Mouse (Mus musculus) naive thymus-derived CD4-positive, alpha-beta T cell, adult 2 months (primary cell): ENCODE data around the gene Aldh2.
"Not testable (repeated sequence)": the region's sequence is repeated elsewhere in the genome, so short reads cannot be mapped to it uniquely, and the experiment has no call there.

Source experiments
- DNase-seq: peaks from one replicate; pipeline ENCODE4 v3.0.0-alpha.2; 2011; ENCODE audit warnings: low read depth

Gene Aldh2

DNA sequence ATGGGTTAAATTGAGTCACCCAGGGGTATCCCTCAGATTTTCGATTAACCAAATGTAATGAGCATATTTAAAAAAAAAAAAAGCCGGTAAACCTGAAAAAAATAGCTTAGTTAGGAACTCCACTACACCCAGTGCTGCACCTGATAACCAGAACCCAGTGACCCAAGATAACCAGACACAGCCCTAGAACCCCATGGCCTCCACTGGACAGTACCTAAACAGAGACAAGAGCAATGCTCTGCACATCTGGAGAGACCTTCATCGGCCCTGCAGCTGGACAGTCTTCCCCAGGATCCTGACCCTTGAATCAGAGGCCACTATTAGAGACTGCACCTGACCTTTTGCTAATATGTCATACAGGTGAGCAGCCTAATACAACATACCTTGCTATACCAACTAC is 46.5 kb downstream of the Aldh2 start:
- DNase-seq: no peak

- DNase-seq: peak; percentile 66
Measured at GRCm38 (mm10) chr5:121546530-121546895, 47.1 kb downstream of the Aldh2 start.

DNA sequence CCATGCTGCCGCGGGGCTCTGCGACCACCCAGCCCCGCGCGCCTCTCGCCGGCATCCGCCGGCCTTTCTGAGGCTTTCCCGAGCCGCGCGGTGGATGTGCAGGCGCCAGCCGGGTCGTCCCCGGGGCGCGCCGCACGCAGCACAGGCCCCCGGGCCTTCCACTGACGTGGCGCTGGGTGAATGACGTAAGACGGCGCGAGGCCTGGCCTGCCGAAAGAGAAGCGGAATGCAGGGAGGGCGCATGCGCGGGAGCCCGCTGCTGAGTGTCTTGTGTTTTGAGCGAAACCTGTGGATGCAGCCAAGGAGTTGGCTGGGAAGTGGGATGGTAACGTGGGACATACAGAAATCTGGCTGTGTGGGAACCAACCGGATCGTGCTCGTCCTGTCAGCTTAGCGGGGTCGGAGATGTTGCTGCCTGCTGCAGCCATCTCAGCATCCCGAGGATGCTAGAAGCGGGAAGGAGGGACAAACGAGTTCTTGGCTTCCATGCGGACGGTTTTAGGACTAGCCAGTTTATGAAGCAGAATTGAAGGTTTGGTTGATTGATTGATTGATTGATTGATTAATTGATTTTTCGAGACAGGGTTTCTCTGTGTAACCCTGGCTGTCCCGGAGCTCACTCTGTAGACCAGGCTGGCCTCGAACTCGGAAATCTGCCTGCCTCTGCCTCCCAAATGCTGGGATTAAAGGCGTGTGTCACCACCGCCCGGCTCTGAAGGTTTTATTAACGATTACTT is 47.7 kb downstream of the Aldh2 start, which contains the start of gene Mapkapk5:
Mapkapk5 (minus strand) TSS at position 113 of the 737 bp plus-strand sequence.
- DNase-seq: peak; percentile 98

- DNase-seq: peak; percentile 64
Measured at GRCm38 (mm10) chr5:121544910-121545792, 48.5 kb downstream of the Aldh2 start, which contains the start of the genes Adam1a and Gm42878. Gene Adam1a, minus strand, starts transcription at chr5:121545482. Gene Gm42878, minus strand, starts transcription at chr5:121545482.

DNA sequence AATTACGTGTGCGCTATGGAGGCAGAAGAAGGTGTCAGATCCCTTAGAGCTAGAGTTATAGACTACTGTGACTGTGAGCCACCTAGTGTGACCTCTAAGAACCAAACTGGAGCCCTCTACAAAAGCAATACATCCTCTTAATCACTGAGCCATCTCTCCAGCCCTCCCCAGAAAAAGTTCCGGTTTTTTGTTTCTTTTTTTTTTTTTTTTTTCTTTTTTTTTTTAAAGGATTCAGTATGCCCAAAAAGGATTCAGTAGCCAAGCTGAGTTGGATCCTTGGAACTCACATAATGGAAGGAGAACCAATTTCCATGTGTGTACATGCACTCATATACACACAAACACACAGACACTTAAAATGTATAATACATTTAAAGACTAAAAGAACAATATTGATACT is 50.3 kb downstream of the Aldh2 start:
- no peak for DNase-seq

- DNase-seq: no peak
Measured at GRCm38 (mm10) chr5:121541235-121541634, 52.4 kb downstream of the Aldh2 start.

DNA sequence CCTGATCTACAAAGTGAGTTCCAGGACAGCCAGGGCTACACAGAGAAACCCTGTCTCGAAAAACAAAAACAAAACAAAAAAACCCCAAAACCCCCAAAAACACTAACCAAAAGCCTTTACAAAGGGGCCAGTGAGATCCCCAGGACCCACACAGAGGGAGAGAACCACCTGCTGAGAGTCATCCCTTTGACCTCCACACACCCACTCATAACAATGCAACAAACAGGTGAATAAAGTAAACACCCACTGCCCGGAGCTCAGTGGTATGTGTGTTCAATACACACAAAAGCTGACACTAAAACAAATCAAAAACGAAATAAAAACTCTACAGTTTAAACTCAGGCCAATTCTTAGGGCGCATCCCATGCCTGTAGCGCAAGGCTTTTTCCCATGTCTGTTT is 53.6 kb downstream of the Aldh2 start:
- DNase-seq: no peak

DNA sequence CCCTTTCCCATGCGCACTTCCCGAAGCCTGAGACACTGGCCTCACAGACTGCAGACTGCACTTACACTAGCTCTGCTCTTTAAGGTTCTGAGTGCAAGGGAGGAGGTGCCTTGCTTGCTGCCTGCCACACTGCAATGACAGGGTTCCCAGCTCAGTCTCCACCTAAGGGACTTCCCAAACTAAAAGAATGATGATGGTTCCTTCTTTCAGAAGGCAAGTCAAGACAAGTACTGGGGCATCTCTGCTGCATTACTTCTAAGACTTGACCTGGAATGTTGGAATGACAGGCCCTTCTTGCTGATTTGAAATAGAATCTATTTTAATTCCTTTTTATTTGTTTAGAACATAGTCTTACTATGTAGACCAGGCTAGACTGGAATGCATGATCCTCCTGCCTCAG is 56.0 kb downstream of the Aldh2 start:
- DNase-seq: no peak

GRCm38 (mm10) chr5:121536921-121537555 is 56.6 kb downstream of the Aldh2 start:
- no peak for DNase-seq

- no peak for DNase-seq
Measured at GRCm38 (mm10) chr5:121535116-121535515, 58.5 kb downstream of the Aldh2 start.

- peak; percentile 54 for DNase-seq
Measured at GRCm38 (mm10) chr5:121534521-121534920, 59.1 kb downstream of the Aldh2 start.

- DNase-seq: no peak
Measured at GRCm38 (mm10) chr5:121526961-121527360, 66.7 kb downstream of the Aldh2 start.

GRCm38 (mm10) chr5:121526526-121526925 is 67.1 kb downstream of the Aldh2 start:
- no peak for DNase-seq

- DNase-seq: no peak
Measured at GRCm38 (mm10) chr5:121525774-121526450, 67.7 kb downstream of the Aldh2 start.

DNA sequence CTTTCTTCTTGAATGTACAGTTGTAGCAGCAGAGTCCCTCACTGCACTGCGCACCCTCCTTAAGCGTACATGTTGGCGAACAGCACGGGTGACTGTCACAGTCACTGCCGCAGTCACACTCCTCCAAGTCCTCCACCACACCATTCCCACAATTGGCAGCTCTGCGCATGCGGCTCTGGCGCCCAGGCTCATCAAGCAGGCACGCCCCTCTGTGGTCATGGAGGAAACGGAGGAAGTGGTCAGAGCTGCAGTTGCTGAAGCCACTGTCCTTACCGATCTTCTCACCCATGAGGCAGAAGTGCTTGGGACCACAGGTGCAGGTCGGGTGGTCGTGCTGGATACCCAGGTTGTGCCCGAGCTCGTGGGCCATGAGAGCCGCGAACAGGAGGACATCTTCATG is 73.9 kb downstream of the Aldh2 start:
- not testable (repeated sequence) for DNase-seq

DNA sequence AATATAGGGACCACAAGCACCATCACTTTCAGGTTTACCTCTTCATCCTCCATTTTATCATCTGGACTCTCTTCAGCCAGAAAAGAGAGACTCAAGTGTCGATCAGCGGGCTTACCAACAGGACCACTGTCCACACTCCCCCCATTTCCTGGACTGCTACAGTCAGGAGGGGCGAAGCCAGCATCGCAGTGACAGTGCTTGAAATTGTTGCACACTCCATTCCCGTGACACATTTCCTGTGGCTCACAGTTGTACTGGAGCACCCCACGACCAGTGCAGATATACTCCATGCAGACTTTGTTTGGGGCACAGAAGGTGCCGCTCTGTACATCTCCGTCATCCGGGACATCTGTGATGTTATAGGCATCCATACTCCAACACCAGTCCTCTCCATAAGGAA is 74.6 kb downstream of the Aldh2 start:
- no peak for DNase-seq
